Mouse (Mus musculus): Measurements from ENCODE around the gene Armt1. TPM values are rescaled to one million over a fixed set of nuclear protein-coding genes. Genes with fewer than 3 reads are reported as not detected.

The Armt1 gene
- polyA plus RNA-seq, 1 experiment = 22.1 TPM

DNA sequence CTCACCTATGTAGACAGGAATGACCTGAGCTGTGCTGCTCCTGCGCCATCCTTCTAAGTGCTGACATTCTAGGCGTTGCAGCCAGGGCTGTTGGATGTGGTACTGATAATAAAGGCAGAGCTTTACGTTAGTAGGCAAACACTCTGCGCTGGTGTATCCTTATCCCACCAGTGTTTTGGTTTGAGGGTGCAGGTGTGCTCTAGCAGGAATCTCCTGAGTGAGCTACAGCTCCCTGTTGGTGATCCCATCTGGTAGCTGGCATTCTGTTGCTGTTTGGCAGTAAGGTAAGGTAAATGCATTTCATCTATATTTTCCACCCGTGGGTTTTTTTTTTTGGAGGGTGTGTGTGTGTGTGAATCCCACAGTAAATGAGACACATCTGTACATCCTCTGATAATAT lies 34.2 kb upstream of the Armt1 start:
- no peaks in the 10 kb centered on the region for H3K27me3 ChIP-seq (ENCODE audit: control insufficient read depth, insufficient read depth, low read length)
- no peaks in the 10 kb centered on the region for H3K4me1 ChIP-seq (replicated peaks; ENCODE audit: control insufficient read depth, insufficient read depth, low read length)
- no peak for DNase-seq
- H3K36me3 ChIP-seq (ENCODE audit: control insufficient read depth, insufficient read depth, low read length) = peaks cover 28% of the 10 kb centered on the region
- H3K4me3 ChIP-seq (ENCODE audit: control insufficient read depth, insufficient read depth, low read length) = no peak overlapping the region
- WGBS = 94% methylated on average over 5 of the region's 5 CpGs
- TF ChIP-seq POLR2A (IDR thresholded peaks at IDR 0.05; ENCODE audit: control insufficient read depth, extremely low read depth, insufficient read depth, low read length, poor library complexity) (no peak), CTCF (IDR thresholded peaks at IDR 0.05; ENCODE audit: borderline replicate concordance, control insufficient read depth, extremely low read depth, insufficient read depth, low read length, poor library complexity) (no peak)
- H3K27ac ChIP-seq (ENCODE audit: control insufficient read depth, insufficient read depth, low read length) = no peak overlapping the region

DNA sequence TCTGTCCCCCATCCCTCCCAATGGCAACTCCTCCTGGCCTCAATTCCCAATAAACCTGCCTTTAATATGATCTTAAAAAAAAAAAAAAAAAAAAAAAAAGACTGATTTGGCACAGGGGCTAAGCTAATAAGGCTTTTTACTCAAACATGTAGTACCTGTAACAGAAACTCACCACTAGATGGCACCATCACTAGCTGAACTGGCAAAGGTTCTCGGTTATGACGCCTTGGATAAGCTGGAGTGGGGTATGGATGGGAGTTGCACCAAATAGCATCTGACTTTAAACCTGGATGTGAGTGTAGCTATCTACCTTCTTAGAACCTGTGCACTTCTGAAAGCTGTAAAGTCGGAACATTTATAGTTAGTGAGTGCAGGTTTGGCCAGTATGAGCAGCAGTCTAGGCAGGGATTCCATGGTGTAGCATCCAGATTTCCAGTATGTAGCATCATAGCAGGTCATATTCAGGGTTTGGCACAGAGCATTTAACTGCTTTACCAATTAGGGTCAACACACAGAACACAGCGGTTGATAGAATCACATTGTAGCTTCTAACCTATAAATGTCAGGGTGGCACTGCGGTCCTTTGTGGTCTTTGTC lies 27.3 kb upstream of the Armt1 start:
- peaks cover 28% of the 10 kb centered on the region for H3K36me3 ChIP-seq (ENCODE audit: control insufficient read depth, insufficient read depth, low read length)
- peak; percentile 39 for DNase-seq
- H3K27ac ChIP-seq (ENCODE audit: control insufficient read depth, insufficient read depth, low read length) = no peak overlapping the region
- TF ChIP-seq POLR2A (IDR thresholded peaks at IDR 0.05; ENCODE audit: control insufficient read depth, extremely low read depth, insufficient read depth, low read length, poor library complexity) = no peak
- TF ChIP-seq CTCF (IDR thresholded peaks at IDR 0.05; ENCODE audit: borderline replicate concordance, control insufficient read depth, extremely low read depth, insufficient read depth, low read length, poor library complexity) = no peak
- no peaks in the 10 kb centered on the region for H3K27me3 ChIP-seq (ENCODE audit: control insufficient read depth, insufficient read depth, low read length)
- H3K4me1 ChIP-seq (replicated peaks; ENCODE audit: control insufficient read depth, insufficient read depth, low read length) = no peaks in the 10 kb centered on the region
- WGBS = 68% methylated on average over 5 of the region's 5 CpGs
- no peak overlapping the region for H3K4me3 ChIP-seq (ENCODE audit: control insufficient read depth, insufficient read depth, low read length)

DNA sequence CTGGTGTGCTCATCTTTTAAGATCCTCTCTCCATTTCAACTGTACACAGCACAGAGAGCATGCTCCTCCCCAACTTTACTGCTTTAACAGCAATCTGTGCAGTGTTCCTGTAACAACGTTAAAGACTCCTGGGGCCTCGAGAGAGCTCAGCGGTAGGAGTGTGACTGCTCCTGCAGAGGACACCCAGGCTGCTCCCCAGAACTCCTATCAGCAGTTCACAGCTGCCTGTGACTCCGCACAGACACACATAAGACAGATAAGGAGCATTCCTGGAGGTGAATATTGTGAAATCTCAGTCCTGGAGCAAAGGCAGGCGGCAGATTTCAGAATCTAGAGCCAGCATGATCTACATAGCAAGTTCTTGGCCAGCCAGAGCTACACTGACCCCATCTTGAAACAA lies 26.8 kb upstream of the Armt1 start:
- no peak overlapping the region for H3K4me3 ChIP-seq (ENCODE audit: control insufficient read depth, insufficient read depth, low read length)
- no peak overlapping the region for H3K27ac ChIP-seq (ENCODE audit: control insufficient read depth, insufficient read depth, low read length)
- no peak for TF ChIP-seq POLR2A (IDR thresholded peaks at IDR 0.05; ENCODE audit: control insufficient read depth, extremely low read depth, insufficient read depth, low read length, poor library complexity)
- no peak for TF ChIP-seq CTCF (IDR thresholded peaks at IDR 0.05; ENCODE audit: borderline replicate concordance, control insufficient read depth, extremely low read depth, insufficient read depth, low read length, poor library complexity)
- no peaks in the 10 kb centered on the region for H3K27me3 ChIP-seq (ENCODE audit: control insufficient read depth, insufficient read depth, low read length)
- WGBS = 97% methylated on average over 5 of the region's 5 CpGs
- no peaks in the 10 kb centered on the region for H3K4me1 ChIP-seq (replicated peaks; ENCODE audit: control insufficient read depth, insufficient read depth, low read length)
- H3K36me3 ChIP-seq (ENCODE audit: control insufficient read depth, insufficient read depth, low read length) = peaks cover 28% of the 10 kb centered on the region
- DNase-seq = no peak

DNA sequence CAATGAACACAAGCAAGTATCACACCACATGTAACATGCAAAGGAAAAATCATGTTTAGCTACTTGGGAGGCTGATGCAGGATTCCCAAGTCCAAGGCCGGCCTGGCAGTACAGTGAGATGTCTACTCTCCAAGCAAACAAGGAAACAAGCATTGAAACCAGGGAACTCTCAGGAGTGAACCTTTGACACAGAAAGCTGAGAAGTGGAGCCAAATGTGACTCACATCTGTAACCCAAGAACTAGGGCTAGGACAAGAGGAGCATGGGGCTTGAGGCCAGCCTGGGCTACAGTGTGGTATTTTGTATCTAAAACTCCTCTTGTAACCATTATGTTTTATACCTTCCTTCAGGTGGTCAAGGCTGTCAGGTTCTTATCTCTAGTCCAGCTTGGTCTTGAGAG lies 25.1 kb upstream of the Armt1 start:
- no peak for DNase-seq
- H3K27me3 ChIP-seq (ENCODE audit: control insufficient read depth, insufficient read depth, low read length) = no peaks in the 10 kb centered on the region
- WGBS = 100% methylated on average over 1 of the region's 1 CpGs
- TF ChIP-seq CTCF (IDR thresholded peaks at IDR 0.05; ENCODE audit: borderline replicate concordance, control insufficient read depth, extremely low read depth, insufficient read depth, low read length, poor library complexity) (no peak), POLR2A (IDR thresholded peaks at IDR 0.05; ENCODE audit: control insufficient read depth, extremely low read depth, insufficient read depth, low read length, poor library complexity) (no peak)
- no peak overlapping the region for H3K27ac ChIP-seq (ENCODE audit: control insufficient read depth, insufficient read depth, low read length)
- no peaks in the 10 kb centered on the region for H3K4me1 ChIP-seq (replicated peaks; ENCODE audit: control insufficient read depth, insufficient read depth, low read length)
- peaks cover 26% of the 10 kb centered on the region for H3K36me3 ChIP-seq (ENCODE audit: control insufficient read depth, insufficient read depth, low read length)
- no peak overlapping the region for H3K4me3 ChIP-seq (ENCODE audit: control insufficient read depth, insufficient read depth, low read length)

DNA sequence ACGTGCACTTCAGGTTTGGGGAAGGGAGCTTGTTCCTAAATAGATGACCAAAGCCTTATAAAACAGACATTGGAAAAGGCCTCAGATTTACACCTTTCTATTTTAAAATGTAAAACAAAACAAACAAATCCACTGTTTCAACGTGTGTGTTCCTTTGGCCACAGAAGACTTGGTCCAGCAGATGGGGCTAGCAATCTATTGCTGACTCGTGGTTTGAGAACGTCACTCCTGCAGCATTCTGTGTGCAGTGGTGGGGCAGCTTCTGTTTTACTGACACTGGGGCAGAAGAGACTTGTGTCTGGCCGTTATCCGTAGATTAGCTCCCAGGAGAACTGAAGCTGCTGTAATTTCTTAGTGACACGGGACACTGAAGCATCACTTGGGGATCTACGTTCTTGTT lies 7.0 kb upstream of the Armt1 start:
- no peak overlapping the region for H3K27ac ChIP-seq (ENCODE audit: control insufficient read depth, insufficient read depth, low read length)
- no peak for DNase-seq
- no peaks in the 10 kb centered on the region for H3K27me3 ChIP-seq (ENCODE audit: control insufficient read depth, insufficient read depth, low read length)
- H3K4me1 ChIP-seq (replicated peaks; ENCODE audit: control insufficient read depth, insufficient read depth, low read length) = no peaks in the 10 kb centered on the region
- no peak for TF ChIP-seq POLR2A (IDR thresholded peaks at IDR 0.05; ENCODE audit: control insufficient read depth, extremely low read depth, insufficient read depth, low read length, poor library complexity)
- TF ChIP-seq CTCF (IDR thresholded peaks at IDR 0.05; ENCODE audit: borderline replicate concordance, control insufficient read depth, extremely low read depth, insufficient read depth, low read length, poor library complexity) = no peak
- no peak overlapping the region for H3K4me3 ChIP-seq (ENCODE audit: control insufficient read depth, insufficient read depth, low read length)
- peaks cover 30% of the 10 kb centered on the region; the same call in 1 of the 2 replicates for H3K36me3 ChIP-seq (ENCODE audit: control insufficient read depth, insufficient read depth, low read length)
- 86% methylated on average over 8 of the region's 8 CpGs for WGBS

DNA sequence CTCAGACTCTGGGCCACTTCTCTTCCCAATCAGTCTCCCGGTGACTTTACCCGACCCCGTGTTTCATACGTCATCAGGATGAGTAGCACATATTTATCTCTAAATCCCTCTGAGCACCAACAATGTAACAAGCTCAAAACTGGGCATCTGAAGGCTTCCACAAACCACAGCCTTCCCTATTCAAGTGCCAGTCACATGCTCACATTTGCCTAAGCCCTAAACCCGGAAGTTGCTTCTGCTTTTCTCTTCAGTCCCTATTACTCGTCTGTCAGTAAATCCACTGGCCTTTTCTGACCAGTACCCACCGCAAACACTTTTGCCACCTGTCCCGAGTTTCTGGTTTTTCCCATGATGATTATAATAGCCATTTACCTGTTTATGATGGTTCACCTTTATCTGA lies 1.9 kb upstream of the Armt1 start:
- peaks cover 12% of the 10 kb centered on the region; the same call in 1 of the 2 replicates for H3K36me3 ChIP-seq (ENCODE audit: control insufficient read depth, insufficient read depth, low read length)
- no peak overlapping the region for H3K4me3 ChIP-seq (ENCODE audit: control insufficient read depth, insufficient read depth, low read length)
- H3K4me1 ChIP-seq (replicated peaks; ENCODE audit: control insufficient read depth, insufficient read depth, low read length) = peaks cover 9% of the 10 kb centered on the region
- TF ChIP-seq POLR2A (IDR thresholded peaks at IDR 0.05; ENCODE audit: control insufficient read depth, extremely low read depth, insufficient read depth, low read length, poor library complexity) = no peak
- TF ChIP-seq CTCF (IDR thresholded peaks at IDR 0.05; ENCODE audit: borderline replicate concordance, control insufficient read depth, extremely low read depth, insufficient read depth, low read length, poor library complexity) = no peak
- 56% methylated on average over 8 of the region's 8 CpGs for WGBS
- no peak overlapping the region for H3K27ac ChIP-seq (ENCODE audit: control insufficient read depth, insufficient read depth, low read length)
- no peak for DNase-seq
- no peaks in the 10 kb centered on the region for H3K27me3 ChIP-seq (ENCODE audit: control insufficient read depth, insufficient read depth, low read length)

DNA sequence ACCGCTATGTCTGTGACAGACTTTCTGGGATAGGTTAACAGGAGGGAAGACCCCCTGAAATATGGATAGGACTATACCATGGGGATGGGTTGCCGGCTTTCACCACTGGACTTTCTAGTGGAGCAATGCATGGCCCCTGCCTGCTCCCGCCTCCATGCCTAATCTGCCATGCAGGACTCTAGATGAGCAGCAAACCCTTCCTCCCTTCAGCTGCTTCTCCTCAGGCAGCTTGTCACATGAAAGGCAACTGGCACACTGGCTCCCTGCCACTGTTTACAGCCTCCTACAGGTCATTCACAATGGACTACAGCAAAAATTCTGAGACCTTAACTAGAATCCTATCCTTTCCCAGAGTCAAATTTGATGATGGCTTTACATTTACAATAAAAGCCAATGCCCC lies 1.4 kb upstream of the Armt1 start:
- Histone ChIP-seq H3K27ac (ENCODE audit: control insufficient read depth, insufficient read depth, low read length) (no peak overlapping the region), H3K4me1 (replicated peaks; ENCODE audit: control insufficient read depth, insufficient read depth, low read length) (peaks cover 9% of the 10 kb centered on the region)

More for the DNA sequence above, 1.4 kb upstream of the Armt1 start:
- Histone ChIP-seq H3K27me3 (ENCODE audit: control insufficient read depth, insufficient read depth, low read length) (no peaks in the 10 kb centered on the region), H3K4me3 (ENCODE audit: control insufficient read depth, insufficient read depth, low read length) (no peak overlapping the region), H3K36me3 (ENCODE audit: control insufficient read depth, insufficient read depth, low read length) (peaks cover 8% of the 10 kb centered on the region; the same call in 1 of the 2 replicates)
- DNase-seq = no peak
- no peak for TF ChIP-seq CTCF (IDR thresholded peaks at IDR 0.05; ENCODE audit: borderline replicate concordance, control insufficient read depth, extremely low read depth, insufficient read depth, low read length, poor library complexity)
- TF ChIP-seq POLR2A (IDR thresholded peaks at IDR 0.05; ENCODE audit: control insufficient read depth, extremely low read depth, insufficient read depth, low read length, poor library complexity) = no peak
- WGBS = 94% methylated on average over 3 of the region's 3 CpGs
